ENCODE assay signal across 8 mouse cellular contexts in the genomic region with DNA sequence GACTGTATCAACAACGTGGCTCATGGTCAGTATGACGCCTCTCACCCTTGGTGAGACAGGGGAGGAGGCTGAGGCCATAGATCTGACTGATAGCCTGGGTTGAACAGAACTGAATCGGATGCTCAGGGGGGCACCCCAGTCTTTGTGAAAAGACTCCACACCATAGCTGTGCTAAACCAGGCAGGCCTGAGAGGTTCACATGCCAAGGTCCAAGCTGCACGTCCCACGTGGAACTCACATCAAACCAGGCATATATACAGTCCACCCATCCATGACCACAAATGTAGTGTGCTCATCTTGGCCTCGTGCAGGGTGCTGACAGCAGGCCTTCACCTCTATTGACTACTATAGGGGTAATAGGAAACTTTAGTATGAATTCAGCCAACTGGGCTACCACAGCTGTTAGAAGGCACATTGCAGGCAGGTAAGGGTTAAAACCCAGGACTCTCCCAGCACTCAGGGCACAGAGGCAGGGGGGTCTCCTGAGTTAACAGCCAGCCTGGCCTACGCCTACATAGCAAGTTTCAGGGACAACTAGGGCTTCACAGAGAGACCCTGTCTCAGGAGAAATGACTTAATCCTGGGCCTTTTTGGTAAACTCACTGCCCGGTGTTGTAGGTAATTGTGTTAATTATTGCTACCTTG. TPM values are rescaled to one million over a fixed set of nuclear protein-coding genes. Genes with fewer than 3 reads are reported as not detected.
DNase-seq lines count a peak whose midpoint lies in the region; ATAC-seq and TF ChIP-seq lines count a peak whose summit lies in the region.

No protein-coding gene starts in this region.

- peak overlapping the region; percentile 98 for H3K27ac ChIP-seq in heart, embryonic 13.5 days (replicated peaks)
- H3K27ac ChIP-seq in embryonic facial prominence, embryonic 13.5 days = peak overlapping the region; percentile 92
- peak overlapping the region; percentile 97 for H3K27ac ChIP-seq in kidney, embryonic 15.5 days

- peak overlapping the region; percentile 91 for H3K4me2 ChIP-seq in heart, embryonic 13.5 days
- H3K4me2 ChIP-seq in embryonic facial prominence, embryonic 13.5 days = peak overlapping the region; percentile 87
- peak overlapping the region; percentile 80 for H3K4me2 ChIP-seq in kidney, embryonic 15.5 days
- H3K4me2 ChIP-seq in myocyte (ENCODE audit: low read depth) = peak overlapping the region; percentile 86

- peak overlapping the region; percentile 71 for H3K4me3 ChIP-seq in heart, embryonic 13.5 days
- peak overlapping the region; percentile 71 for H3K4me3 ChIP-seq in embryonic facial prominence, embryonic 13.5 days
- H3K4me3 ChIP-seq in kidney, embryonic 15.5 days (replicated peaks) = peak overlapping the region; percentile 63
- peak overlapping the region; percentile 76 for H3K4me3 ChIP-seq in myocyte

- H3K36me3 ChIP-seq in heart, embryonic 13.5 days = peaks cover 50% of the 10 kb centered on the region
- peaks cover 45% of the 10 kb centered on the region for H3K36me3 ChIP-seq in embryonic facial prominence, embryonic 13.5 days
- H3K36me3 ChIP-seq in kidney, embryonic 15.5 days = peaks cover 50% of the 10 kb centered on the region
- H3K36me3 ChIP-seq in myocyte (ENCODE audit: control insufficient read depth, insufficient read depth) = peaks cover 17% of the 10 kb centered on the region

- no peaks in the 10 kb centered on the region for H3K9me3 ChIP-seq in heart, embryonic 13.5 days
- H3K9me3 ChIP-seq in embryonic facial prominence, embryonic 13.5 days = no peaks in the 10 kb centered on the region
- H3K9me3 ChIP-seq in kidney, embryonic 15.5 days (replicated peaks) = no peaks in the 10 kb centered on the region

- intact Hi-C loops in heart, postnatal 14 days (cut with DNase I) = loop anchor here (2.0 kb wide), 1 partner anchor 15 kb away; no protein-coding TSS in a partner anchor

- no peak for DNase-seq in heart, postnatal 14 days
- no peak for DNase-seq in right cerebral cortex, postnatal 25 days
- DNase-seq in adrenal gland, postnatal 36 days = no peak
- no peak for DNase-seq in Muller cell, postnatal 12 days (ENCODE audit: inconsistent ontology term)

- no peak for ATAC-seq in heart, embryonic 13.5 days (ENCODE audit: extremely low read depth, insufficient number of reproducible peaks, low FRiP score, low TSS enrichment)
- ATAC-seq in embryonic facial prominence, embryonic 13.5 days (ENCODE audit: insufficient number of reproducible peaks, insufficient read depth, low FRiP score, low TSS enrichment, low read depth) = no peak
- ATAC-seq in kidney, embryonic 15.5 days (replicated peaks; ENCODE audit: low FRiP score) = no peak

- peaks cover 8% of the 10 kb centered on the region for H3K79me2 ChIP-seq in myocyte (ENCODE audit: control insufficient read depth, insufficient read depth)

- H3K27me3 ChIP-seq in heart, embryonic 13.5 days (replicated peaks) = no peaks in the 10 kb centered on the region
- H3K27me3 ChIP-seq in embryonic facial prominence, embryonic 13.5 days = no peaks in the 10 kb centered on the region
- no peaks in the 10 kb centered on the region for H3K27me3 ChIP-seq in kidney, embryonic 15.5 days
- H3K27me3 ChIP-seq in myocyte (ENCODE audit: control insufficient read depth, insufficient read depth, insufficient read length) = no peaks in the 10 kb centered on the region

- H3K4me1 ChIP-seq in heart, embryonic 13.5 days = peaks cover 34% of the 10 kb centered on the region
- peaks cover 25% of the 10 kb centered on the region for H3K4me1 ChIP-seq in embryonic facial prominence, embryonic 13.5 days
- peaks cover 35% of the 10 kb centered on the region for H3K4me1 ChIP-seq in kidney, embryonic 15.5 days

- 58% methylated on average over 8 of the region's 8 CpGs for WGBS in heart, embryonic 13.5 days
- WGBS in embryonic facial prominence, embryonic 13.5 days = 57% methylated on average over 8 of the region's 8 CpGs
- 43% methylated on average over 8 of the region's 8 CpGs for WGBS in kidney, embryonic 15.5 days

- no peak for TF ChIP-seq POLR2A in myocyte (IDR thresholded peaks at IDR 0.05; ENCODE audit: insufficient read length, low read depth)

- H3K9ac ChIP-seq in heart, embryonic 13.5 days = peak overlapping the region; percentile 93
- peak overlapping the region; percentile 89 for H3K9ac ChIP-seq in embryonic facial prominence, embryonic 13.5 days
- H3K9ac ChIP-seq in kidney, embryonic 15.5 days = peak overlapping the region; percentile 69

- H3ac ChIP-seq in myocyte (ENCODE audit: control insufficient read depth, insufficient read length) = peak overlapping the region; percentile 52

TF ChIP-seq in myocyte, 11 proteins besides CTCF, POLR2A, EP300 and RAD21:
- TF ChIP-seq POLR2AphosphoS2 (IDR thresholded peaks at IDR 0.05; ENCODE audit: insufficient read length, low read depth) (peak; percentile 92), TCF3 (IDR thresholded peaks at IDR 0.05; ENCODE audit: insufficient read length, low read depth) (no peak)

RNA-seq across cellular contexts. Expression of a gene that starts 1.2 kb away (rescaled TPM):
- 13.1 and 14.6 TPM in 2 replicates for polyA plus RNA-seq in heart, embryonic 13.5 days (2015; fragmentation: Nextera tagmentation; extraction: Ambion mirVana)
- total RNA-seq in heart, postnatal 14 days (2021) = 10 to 100 TPM; 10.3 to 10.4 TPM
- 19.0 and 21.3 TPM in 2 replicates for polyA plus RNA-seq in embryonic facial prominence, embryonic 13.5 days (2015; fragmentation: Nextera tagmentation; extraction: Ambion mirVana)
- 22.2 and 23.1 TPM in 2 replicates for polyA plus RNA-seq in kidney, embryonic 15.5 days (2015; fragmentation: Nextera tagmentation; extraction: Ambion mirVana)
- polyA plus RNA-seq in myocyte (2012; fragmentation: generic; extraction: Trizol) = 7.0 TPM
- 10 to 100 TPM; 20.6 to 26.3 TPM for total RNA-seq in adrenal gland, postnatal 36 days (2021)

RNA-seq across cellular contexts. Expression of a gene that starts 20.9 kb away (rescaled TPM):
- 273 and 282 TPM in 2 replicates for polyA plus RNA-seq in heart, embryonic 13.5 days (2015; fragmentation: Nextera tagmentation; extraction: Ambion mirVana)
- 100 to 1,000 TPM; 141 to 163 TPM for total RNA-seq in heart, postnatal 14 days (2021)
- 458 and 524 TPM in 2 replicates for polyA plus RNA-seq in embryonic facial prominence, embryonic 13.5 days (2015; fragmentation: Nextera tagmentation; extraction: Ambion mirVana)
- polyA plus RNA-seq in kidney, embryonic 15.5 days (2015; fragmentation: Nextera tagmentation; extraction: Ambion mirVana) = 443 and 447 TPM in 2 replicates
- polyA plus RNA-seq in myocyte (2012; fragmentation: generic; extraction: Trizol) = 371 TPM
- 100 to 1,000 TPM; 315 to 322 TPM for total RNA-seq in adrenal gland, postnatal 36 days (2021)

RNA-seq across cellular contexts. Expression of a gene that starts 33.8 kb away (rescaled TPM):
- polyA plus RNA-seq in heart, embryonic 13.5 days (2015; fragmentation: Nextera tagmentation; extraction: Ambion mirVana) = 101 and 102 TPM in 2 replicates
- 10 to 100 TPM; 19.5 to 21.3 TPM for total RNA-seq in heart, postnatal 14 days (2021)
- 135 and 151 TPM in 2 replicates for polyA plus RNA-seq in embryonic facial prominence, embryonic 13.5 days (2015; fragmentation: Nextera tagmentation; extraction: Ambion mirVana)
- polyA plus RNA-seq in kidney, embryonic 15.5 days (2015; fragmentation: Nextera tagmentation; extraction: Ambion mirVana) = 163 and 169 TPM in 2 replicates
- polyA plus RNA-seq in myocyte (2012; fragmentation: generic; extraction: Trizol) = 137 TPM
- total RNA-seq in adrenal gland, postnatal 36 days (2021) = 10 to 100 TPM; 61.5 to 77.5 TPM

RNA-seq across cellular contexts. Expression of a gene that starts 50.0 kb away (rescaled TPM):
- 31.0 and 33.5 TPM in 2 replicates for polyA plus RNA-seq in heart, embryonic 13.5 days (2015; fragmentation: Nextera tagmentation; extraction: Ambion mirVana)
- 10 to 100 TPM; 16.0 to 16.3 TPM for total RNA-seq in heart, postnatal 14 days (2021)
- 49.3 and 49.9 TPM in 2 replicates for polyA plus RNA-seq in embryonic facial prominence, embryonic 13.5 days (2015; fragmentation: Nextera tagmentation; extraction: Ambion mirVana)
- 43.1 and 44.0 TPM in 2 replicates for polyA plus RNA-seq in kidney, embryonic 15.5 days (2015; fragmentation: Nextera tagmentation; extraction: Ambion mirVana)
- polyA plus RNA-seq in myocyte (2012; fragmentation: generic; extraction: Trizol) = 41.0 TPM
- 10 to 100 TPM; 35.4 to 54.1 TPM for total RNA-seq in adrenal gland, postnatal 36 days (2021)
